Mouse (Mus musculus) lung, embryonic 16.5 days (tissue): Measurements from ENCODE around the gene Hapln1. TPM values are rescaled to one million over a fixed set of nuclear protein-coding genes. Genes with fewer than 3 reads are reported as not detected.

Experiments used
- ATAC-seq: fragments of 200-750 bp; cut with Nextera tagmentation; 2 replicates; pipeline ENCODE4 v1.8.0; 2017; ENCODE audit warnings: low read depth, mild to moderate bottlenecking, moderate library complexity
- H3K27ac ChIP-seq: fragments of 300-500 bp; sonication (generic); 2 replicates; pipeline ENCODE4 v1.5.1; 2014; ENCODE audit warnings: mild to moderate bottlenecking, control low read depth, low read length
- H3K27me3 ChIP-seq: fragments of 300-500 bp; sonication (generic); 2 replicates; pipeline ENCODE4 v1.6.1; 2014; ENCODE audit warnings: low read depth, low read length, mixed read lengths; ENCODE audit not compliant: control insufficient read depth, insufficient read depth
- H3K36me3 ChIP-seq: fragments of 300-500 bp; sonication (generic); 2 replicates; pipeline ENCODE4 v1.6.1; 2014; ENCODE audit warnings: low read length; ENCODE audit not compliant: control insufficient read depth, insufficient read depth
- H3K4me1 ChIP-seq: fragments of 300-500 bp; sonication (generic); replicated peaks from 2 replicates; pipeline ENCODE4 v1.6.1; 2014; ENCODE audit warnings: low read length, mixed read lengths; ENCODE audit not compliant: control insufficient read depth, insufficient read depth
- H3K4me2 ChIP-seq: fragments of 300-500 bp; sonication (generic); 2 replicates; pipeline ENCODE4 v1.6.1; 2014; ENCODE audit warnings: low read depth, low read length, control low read depth
- H3K4me3 ChIP-seq: fragments of 300-500 bp; sonication (generic); 2 replicates; pipeline ENCODE4 v1.5.1; 2014; ENCODE audit warnings: mild to moderate bottlenecking, low read length, control low read depth
- H3K9ac ChIP-seq: fragments of 300-500 bp; sonication (generic); 2 replicates; pipeline ENCODE4 v1.6.1; 2014; ENCODE audit warnings: low read length, control low read depth
- H3K9me3 ChIP-seq: fragments of 300-500 bp; sonication (generic); 2 replicates; pipeline ENCODE4 v1.6.1; 2016; ENCODE audit warnings: low read length; ENCODE audit not compliant: control insufficient read depth
- WGBS: fragments of 180-500 bp; shearing (Covaris S2); extraction: QIAGEN DNeasy Blood & Tissue Kit; methylation state at CpG from one replicate; pipeline ENCODE4 v1.1.7; 2014; 5-methylcytosine and 5-hydroxymethylcytosine counted together
- polyA plus RNA-seq: library from polyadenylated mRNA; unstranded; fragments of >200 nt; fragmentation: Nextera tagmentation; extraction: Ambion mirVana; gene quantifications from 2 replicates; pipeline ENCODE4 v1.2.1, GENCODE M21; 2015

The Hapln1 gene
- polyA plus RNA-seq, 1 experiment from 2014 or later: 21.6 TPM

- no peak for ATAC-seq
- Histone ChIP-seq H3K9me3 (no peaks in the 10 kb centered on the region), H3K4me1 (no peaks in the 10 kb centered on the region), H3K36me3 (no peaks in the 10 kb centered on the region), H3K4me3 (no peak overlapping the region), H3K27ac (no peak overlapping the region), H3K4me2 (no peak overlapping the region), H3K9ac (no peak overlapping the region), H3K27me3 (no peaks in the 10 kb centered on the region)
- WGBS: 60% methylated on average over 3 of the region's 3 CpGs
Measured at GRCm38 (mm10) chr13:89637012-89637411, 97.4 kb downstream of the Hapln1 start.

- H3K4me2 ChIP-seq: no peak overlapping the region
- no peak overlapping the region for H3K9ac ChIP-seq
- 85% methylated on average over 2 of the region's 2 CpGs for WGBS
- no peak overlapping the region for H3K27ac ChIP-seq
- H3K9me3 ChIP-seq: no peaks in the 10 kb centered on the region
- H3K27me3 ChIP-seq: no peaks in the 10 kb centered on the region
- no peaks in the 10 kb centered on the region for H3K36me3 ChIP-seq
- no peak overlapping the region for H3K4me3 ChIP-seq
- H3K4me1 ChIP-seq: no peaks in the 10 kb centered on the region
- ATAC-seq: no peak
Measured at GRCm38 (mm10) chr13:89645589-89645988, 106.0 kb downstream of the Hapln1 start.

GRCm38 (mm10) chr13:89652773-89653172 lies 113.2 kb downstream of the Hapln1 start:
- H3K9me3 ChIP-seq: no peaks in the 10 kb centered on the region
- H3K27ac ChIP-seq: no peak overlapping the region
- H3K9ac ChIP-seq: no peak overlapping the region
- H3K4me2 ChIP-seq: no peak overlapping the region
- H3K4me1 ChIP-seq: 0 out of 2 replicates have a peak, but pooled peaks cover 2% of the 10 kb centered on the region
- peaks cover 4% of the 10 kb centered on the region; the same call in 1 of the 2 replicates for H3K36me3 ChIP-seq
- no peaks in the 10 kb centered on the region for H3K27me3 ChIP-seq
- peak; percentile 61; the same call in 1 of the 2 replicates for ATAC-seq
- no peak overlapping the region for H3K4me3 ChIP-seq
- WGBS: 22% methylated on average over 1 of the region's 1 CpGs

GRCm38 (mm10) chr13:89653279-89653678 lies 113.7 kb downstream of the Hapln1 start:
- Histone ChIP-seq H3K36me3 (peaks cover 4% of the 10 kb centered on the region; the same call in 1 of the 2 replicates), H3K27ac (no peak overlapping the region)
- WGBS: 72% methylated on average over 2 of the region's 2 CpGs

GRCm38 (mm10) chr13:89657046-89657445 lies 117.5 kb downstream of the Hapln1 start:
- H3K9ac ChIP-seq: no peak overlapping the region
- no peak overlapping the region for H3K27ac ChIP-seq
- ATAC-seq: no peak
- H3K27me3 ChIP-seq: no peaks in the 10 kb centered on the region
- no peak overlapping the region for H3K4me2 ChIP-seq
- H3K4me1 ChIP-seq: 0 out of 2 replicates have a peak, but pooled peaks cover 2% of the 10 kb centered on the region
- H3K36me3 ChIP-seq: peaks cover 4% of the 10 kb centered on the region; the same call in 1 of the 2 replicates
- no peak overlapping the region for H3K4me3 ChIP-seq
- no peaks in the 10 kb centered on the region for H3K9me3 ChIP-seq
- WGBS: 90% methylated on average over 11 of the region's 11 CpGs

More at GRCm38 (mm10) chr13:89653279-89653678, 113.7 kb downstream of the Hapln1 start:
- no peak overlapping the region for H3K9ac ChIP-seq
- ATAC-seq: no peak
- 0 out of 2 replicates have a peak, but pooled peaks cover 2% of the 10 kb centered on the region for H3K4me1 ChIP-seq
- no peak overlapping the region for H3K4me2 ChIP-seq
- H3K27me3 ChIP-seq: no peaks in the 10 kb centered on the region
- no peak overlapping the region for H3K4me3 ChIP-seq
- H3K9me3 ChIP-seq: no peaks in the 10 kb centered on the region

Other genes with a start within 250 kb of the Hapln1 start
- 42.9 and 46.4 TPM in 2 replicates for gene Vcan, start 202.7 kb downstream of the Hapln1 start, polyA plus RNA-seq